Mouse (Mus musculus) forebrain, postnatal 0 days (tissue): ENCODE data around the gene Ubap1. TPM values are rescaled to one million over a fixed set of nuclear protein-coding genes. Genes with fewer than 3 reads are reported as not detected.

ENCODE experiments used
- ATAC-seq: fragments of 200-750 bp; cut with Nextera tagmentation; 2 replicates; pipeline ENCODE4 v1.8.0; 2017; ENCODE audit warnings: mild to moderate bottlenecking, moderate library complexity
- DNase-seq: peaks from one replicate; pipeline ENCODE4 v3.0.0-alpha.2; 2015
- H3K27ac ChIP-seq: fragments of 300-500 bp; sonication (generic); 2 replicates; pipeline ENCODE4 v1.5.1; 2014; ENCODE audit warnings: low read depth, mild to moderate bottlenecking, antibody characterized with exemption, low read length, moderate library complexity, mixed read lengths
- H3K27me3 ChIP-seq: fragments of 300-500 bp; sonication (generic); 2 replicates; pipeline ENCODE4 v1.6.1; 2014; ENCODE audit warnings: mild to moderate bottlenecking, low read length, mixed read lengths; ENCODE audit not compliant: insufficient read depth
- H3K36me3 ChIP-seq: fragments of 300-500 bp; sonication (generic); 2 replicates; pipeline ENCODE4 v1.6.1; 2014; ENCODE audit warnings: mild to moderate bottlenecking, moderate library complexity; ENCODE audit not compliant: insufficient read depth
- H3K4me1 ChIP-seq: fragments of 300-500 bp; sonication (generic); 2 replicates; pipeline ENCODE4 v1.6.1; 2014; ENCODE audit warnings: antibody characterized with exemption; ENCODE audit not compliant: insufficient read depth
- H3K4me2 ChIP-seq: fragments of 300-500 bp; sonication (generic); 2 replicates; pipeline ENCODE4 v1.6.1; 2014; ENCODE audit warnings: low read depth, mild to moderate bottlenecking, moderate library complexity
- H3K4me3 ChIP-seq: fragments of 300-500 bp; sonication (generic); 2 replicates; pipeline ENCODE4 v1.5.1; 2014; ENCODE audit warnings: low read depth, low read length, mixed read lengths
- H3K9ac ChIP-seq: fragments of 300-500 bp; sonication (generic); 2 replicates; pipeline ENCODE4 v1.6.1; 2014; ENCODE audit warnings: mild to moderate bottlenecking
- H3K9me3 ChIP-seq: fragments of 300-500 bp; sonication (generic); 2 replicates; pipeline ENCODE4 v1.6.1; 2016; ENCODE audit warnings: low read length
- CTCF ChIP-seq: sonication (generic); IDR thresholded peaks from 2 replicates; pipeline ENCODE4 v1.5.1; 2016; ENCODE audit warnings: antibody characterized with exemption, control low read depth, low read depth
- WGBS: fragments of 180-500 bp; shearing (Covaris S2); extraction: QIAGEN DNeasy Blood & Tissue Kit; methylation state at CpG from one replicate; pipeline ENCODE4 v1.1.7; 2014; 5-methylcytosine and 5-hydroxymethylcytosine counted together
- polyA plus RNA-seq: library from polyadenylated mRNA; unstranded; fragments of >200 nt; fragmentation: Nextera tagmentation; extraction: Ambion mirVana; gene quantifications from 2 replicates; pipeline ENCODE4 v1.2.1, GENCODE M21; 2015
- total RNA-seq: library from RNA; depleted of rRNA; stranded (reverse); fragments of >200 nt; gene quantifications from 2 replicates; pipeline ENCODE4 v1.2.3, GENCODE M21; 2014

Ubap1 gene
- total and polyA plus RNA-seq, 2 experiments from 2014 or later: 50.3 to 59.3 TPM

GRCm38 (mm10) chr4:41377567-41377966, 28.8 kb downstream of the Ubap1 start:
- H3K27ac ChIP-seq: no peak overlapping the region
- H3K9me3 ChIP-seq: no peaks in the 10 kb centered on the region

GRCm38 (mm10) chr4:41381213-41381950, 32.6 kb downstream of the Ubap1 start:
- Histone ChIP-seq H3K36me3 (peaks cover 36% of the 10 kb centered on the region), H3K4me2 (no peak overlapping the region), H3K27ac (no peak overlapping the region), H3K27me3 (no peaks in the 10 kb centered on the region), H3K9ac (no peak overlapping the region), H3K4me1 (no peaks in the 10 kb centered on the region), H3K9me3 (no peaks in the 10 kb centered on the region), H3K4me3 (no peak overlapping the region)
- DNase-seq (no peak), ATAC-seq (no peak)
- no peak for TF ChIP-seq CTCF
- WGBS: 91% methylated on average over 5 of the region's 5 CpGs

More at GRCm38 (mm10) chr4:41377567-41377966, 28.8 kb downstream of the Ubap1 start:
- Histone ChIP-seq H3K27me3 (no peaks in the 10 kb centered on the region), H3K4me2 (no peak overlapping the region), H3K9ac (no peak overlapping the region), H3K36me3 (peaks cover 40% of the 10 kb centered on the region), H3K4me1 (no peaks in the 10 kb centered on the region), H3K4me3 (no peak overlapping the region)
- TF ChIP-seq CTCF: no peak
- DNase-seq (no peak), ATAC-seq (no peak)

- H3K4me1 ChIP-seq: no peaks in the 10 kb centered on the region
- no peak for ATAC-seq
- no peak for DNase-seq
- WGBS: 82% methylated on average over 1 of the region's 1 CpGs
- H3K4me2 ChIP-seq: no peak overlapping the region
- no peak overlapping the region for H3K9ac ChIP-seq
- no peaks in the 10 kb centered on the region for H3K9me3 ChIP-seq
- peaks cover 35% of the 10 kb centered on the region; the same call in 1 of the 2 replicates for H3K36me3 ChIP-seq
- H3K27ac ChIP-seq: no peak overlapping the region
- no peak overlapping the region for H3K4me3 ChIP-seq
- no peaks in the 10 kb centered on the region for H3K27me3 ChIP-seq
- no peak for TF ChIP-seq CTCF
Measured at GRCm38 (mm10) chr4:41386412-41386975, 37.7 kb downstream of the Ubap1 start.

- DNase-seq (no peak), ATAC-seq (no peak)
- no peaks in the 10 kb centered on the region for H3K4me1 ChIP-seq
- H3K4me2 ChIP-seq: no peak overlapping the region
- H3K36me3 ChIP-seq: peaks cover 41% of the 10 kb centered on the region
- no peaks in the 10 kb centered on the region for H3K27me3 ChIP-seq
- no peak overlapping the region for H3K4me3 ChIP-seq
- no peak overlapping the region for H3K27ac ChIP-seq
- H3K9ac ChIP-seq: no peak overlapping the region
- no peaks in the 10 kb centered on the region for H3K9me3 ChIP-seq
- 86% methylated on average over 7 of the region's 7 CpGs for WGBS
- TF ChIP-seq CTCF: no peak
Measured at GRCm38 (mm10) chr4:41387755-41388469, 39.1 kb downstream of the Ubap1 start.

- no peak for DNase-seq
- WGBS: 79% methylated on average over 5 of the region's 5 CpGs
- no peaks in the 10 kb centered on the region for H3K9me3 ChIP-seq
- H3K4me3 ChIP-seq: no peak overlapping the region
- no peak overlapping the region for H3K9ac ChIP-seq
- no peak overlapping the region for H3K27ac ChIP-seq
- TF ChIP-seq CTCF: no peak
- no peak overlapping the region for H3K4me2 ChIP-seq
- no peak for ATAC-seq
- H3K4me1 ChIP-seq: no peaks in the 10 kb centered on the region
- H3K27me3 ChIP-seq: no peaks in the 10 kb centered on the region
- H3K36me3 ChIP-seq: peaks cover 48% of the 10 kb centered on the region
Measured at GRCm38 (mm10) chr4:41388616-41389015, 39.8 kb downstream of the Ubap1 start.

GRCm38 (mm10) chr4:41389240-41389639, 40.4 kb downstream of the Ubap1 start:
- H3K9me3 ChIP-seq: no peaks in the 10 kb centered on the region
- H3K4me3 ChIP-seq: no peak overlapping the region
- no peaks in the 10 kb centered on the region for H3K27me3 ChIP-seq
- no peaks in the 10 kb centered on the region for H3K4me1 ChIP-seq
- DNase-seq: no peak
- no peak overlapping the region for H3K27ac ChIP-seq
- no peak overlapping the region for H3K9ac ChIP-seq
- ATAC-seq: no peak
- peaks cover 54% of the 10 kb centered on the region for H3K36me3 ChIP-seq
- WGBS: 87% methylated on average over 5 of the region's 5 CpGs
- H3K4me2 ChIP-seq: no peak overlapping the region
- no peak for TF ChIP-seq CTCF

GRCm38 (mm10) chr4:41390122-41390521, 41.3 kb downstream of the Ubap1 start:
- H3K9ac ChIP-seq: no peak overlapping the region
- peak; percentile 89 for TF ChIP-seq CTCF
- ATAC-seq (peak; percentile 79), DNase-seq (peak; percentile 85)
- no peaks in the 10 kb centered on the region for H3K9me3 ChIP-seq
- 17% methylated on average over 3 of the region's 3 CpGs for WGBS
- no peaks in the 10 kb centered on the region for H3K4me1 ChIP-seq
- no peak overlapping the region for H3K4me3 ChIP-seq
- H3K36me3 ChIP-seq: peaks cover 56% of the 10 kb centered on the region
- H3K4me2 ChIP-seq: no peak overlapping the region
- H3K27ac ChIP-seq: no peak overlapping the region
- no peaks in the 10 kb centered on the region for H3K27me3 ChIP-seq
